Mouse (Mus musculus): Measurements from ENCODE around the gene Pgpep1l. TPM values are rescaled to one million over a fixed set of nuclear protein-coding genes. Genes with fewer than 3 reads are reported as not detected.

Gene Pgpep1l
- polyA plus RNA-seq, 2 experiments, result 0.19 to 0.80 TPM

GRCm38 (mm10) chr7:68259523-68260081, 4.4 kb downstream of the Pgpep1l start:
- DNase-seq (ENCODE audit: low spot score) (no peak), ATAC-seq (ENCODE audit: low FRiP score, low read depth) (no peak)
- H3K27me3 ChIP-seq (ENCODE audit: control insufficient read depth, insufficient read depth, low read length), result no peaks in the 10 kb centered on the region
- 71% methylated on average over 6 of the region's 6 CpGs for WGBS
- no peak overlapping the region for H3K4me2 ChIP-seq (replicated peaks; ENCODE audit: low read depth, low read length, severe bottlenecking)
- peaks cover 32% of the 10 kb centered on the region for H3K4me1 ChIP-seq (ENCODE audit: control insufficient read depth, insufficient read depth, low read length)
- no peaks in the 10 kb centered on the region for H3K9me3 ChIP-seq (ENCODE audit: control insufficient read depth, low read length)
- no peak overlapping the region for H3K27ac ChIP-seq (replicated peaks; ENCODE audit: low read depth, low read length)
- no peak overlapping the region for H3K4me3 ChIP-seq (replicated peaks; ENCODE audit: low read length)
- H3K9ac ChIP-seq (ENCODE audit: low read depth, low read length, severe bottlenecking), result no peak overlapping the region
- no peak for TF ChIP-seq POLR2A (IDR thresholded peaks at IDR 0.05; ENCODE audit: borderline replicate concordance, extremely low read depth, insufficient read depth, insufficient read length)
- H3K36me3 ChIP-seq (ENCODE audit: control insufficient read depth, insufficient read depth, low read length), result no peaks in the 10 kb centered on the region

- H3K4me3 ChIP-seq (replicated peaks; ENCODE audit: low read length), result no peak overlapping the region
- WGBS, result 75% methylated on average over 17 of the region's 17 CpGs
- no peaks in the 10 kb centered on the region for H3K27me3 ChIP-seq (ENCODE audit: control insufficient read depth, insufficient read depth, low read length)
- no peak overlapping the region for H3K4me2 ChIP-seq (replicated peaks; ENCODE audit: low read depth, low read length, severe bottlenecking)
- H3K9ac ChIP-seq (ENCODE audit: low read depth, low read length, severe bottlenecking), result no peak overlapping the region
- DNase-seq (ENCODE audit: low spot score) (no peak), ATAC-seq (ENCODE audit: low FRiP score, low read depth) (no peak)
- H3K4me1 ChIP-seq (ENCODE audit: control insufficient read depth, insufficient read depth, low read length), result peaks cover 22% of the 10 kb centered on the region
- no peaks in the 10 kb centered on the region for H3K9me3 ChIP-seq (ENCODE audit: control insufficient read depth, low read length)
- TF ChIP-seq POLR2A (IDR thresholded peaks at IDR 0.05; ENCODE audit: borderline replicate concordance, extremely low read depth, insufficient read depth, insufficient read length), result no peak
- 0 out of 2 replicates have a peak overlapping the region, but pooled peaks have one; percentile 41 for H3K27ac ChIP-seq (replicated peaks; ENCODE audit: low read depth, low read length)
- no peaks in the 10 kb centered on the region for H3K36me3 ChIP-seq (ENCODE audit: control insufficient read depth, insufficient read depth, low read length)
Observed at GRCm38 (mm10) chr7:68258326-68259150, 5.5 kb downstream of the Pgpep1l start.

GRCm38 (mm10) chr7:68257767-68258166, 6.3 kb downstream of the Pgpep1l start:
- no peak overlapping the region for H3K9ac ChIP-seq (ENCODE audit: low read depth, low read length, severe bottlenecking)
- ATAC-seq (ENCODE audit: low FRiP score, low read depth) (no peak), DNase-seq (ENCODE audit: low spot score) (no peak)
- no peaks in the 10 kb centered on the region for H3K27me3 ChIP-seq (ENCODE audit: control insufficient read depth, insufficient read depth, low read length)
- H3K4me2 ChIP-seq (replicated peaks; ENCODE audit: low read depth, low read length, severe bottlenecking), result no peak overlapping the region
- H3K27ac ChIP-seq (replicated peaks; ENCODE audit: low read depth, low read length), result no peak overlapping the region
- H3K4me3 ChIP-seq (replicated peaks; ENCODE audit: low read length), result no peak overlapping the region
- H3K4me1 ChIP-seq (ENCODE audit: control insufficient read depth, insufficient read depth, low read length), result peaks cover 16% of the 10 kb centered on the region
- TF ChIP-seq POLR2A (IDR thresholded peaks at IDR 0.05; ENCODE audit: borderline replicate concordance, extremely low read depth, insufficient read depth, insufficient read length), result no peak
- H3K9me3 ChIP-seq (ENCODE audit: control insufficient read depth, low read length), result no peaks in the 10 kb centered on the region
- H3K36me3 ChIP-seq (ENCODE audit: control insufficient read depth, insufficient read depth, low read length), result no peaks in the 10 kb centered on the region
- 59% methylated on average over 2 of the region's 2 CpGs for WGBS

GRCm38 (mm10) chr7:68250902-68251301, 13.1 kb downstream of the Pgpep1l start:
- no peak overlapping the region for H3K27ac ChIP-seq (replicated peaks; ENCODE audit: low read depth, low read length)

GRCm38 (mm10) chr7:68250411-68250810, 13.6 kb downstream of the Pgpep1l start:
- no peaks in the 10 kb centered on the region for H3K27me3 ChIP-seq (ENCODE audit: control insufficient read depth, insufficient read depth, low read length)
- 90% methylated on average over 1 of the region's 1 CpGs for WGBS
- DNase-seq (ENCODE audit: low spot score) (no peak), ATAC-seq (ENCODE audit: low FRiP score, low read depth) (no peak)
- H3K9ac ChIP-seq (ENCODE audit: low read depth, low read length, severe bottlenecking), result no peak overlapping the region
- H3K27ac ChIP-seq (replicated peaks; ENCODE audit: low read depth, low read length), result no peak overlapping the region
- H3K4me2 ChIP-seq (replicated peaks; ENCODE audit: low read depth, low read length, severe bottlenecking), result no peak overlapping the region
- no peaks in the 10 kb centered on the region for H3K9me3 ChIP-seq (ENCODE audit: control insufficient read depth, low read length)
- no peak overlapping the region for H3K4me3 ChIP-seq (replicated peaks; ENCODE audit: low read length)
- peaks cover 5% of the 10 kb centered on the region; the same call in 1 of the 2 replicates for H3K4me1 ChIP-seq (ENCODE audit: control insufficient read depth, insufficient read depth, low read length)
- no peak for TF ChIP-seq POLR2A (IDR thresholded peaks at IDR 0.05; ENCODE audit: borderline replicate concordance, extremely low read depth, insufficient read depth, insufficient read length)
- H3K36me3 ChIP-seq (ENCODE audit: control insufficient read depth, insufficient read depth, low read length), result no peaks in the 10 kb centered on the region

More at GRCm38 (mm10) chr7:68250902-68251301, 13.1 kb downstream of the Pgpep1l start:
- peaks cover 2% of the 10 kb centered on the region; the same call in 1 of the 2 replicates for H3K4me1 ChIP-seq (ENCODE audit: control insufficient read depth, insufficient read depth, low read length)
- no peak for TF ChIP-seq POLR2A (IDR thresholded peaks at IDR 0.05; ENCODE audit: borderline replicate concordance, extremely low read depth, insufficient read depth, insufficient read length)
- H3K27me3 ChIP-seq (ENCODE audit: control insufficient read depth, insufficient read depth, low read length), result no peaks in the 10 kb centered on the region
- no peak overlapping the region for H3K4me2 ChIP-seq (replicated peaks; ENCODE audit: low read depth, low read length, severe bottlenecking)
- no peak overlapping the region for H3K9ac ChIP-seq (ENCODE audit: low read depth, low read length, severe bottlenecking)
- ATAC-seq (ENCODE audit: low FRiP score, low read depth) (no peak), DNase-seq (ENCODE audit: low spot score) (no peak)
- WGBS, result 91% methylated on average over 3 of the region's 3 CpGs
- H3K4me3 ChIP-seq (replicated peaks; ENCODE audit: low read length), result no peak overlapping the region
- no peaks in the 10 kb centered on the region for H3K36me3 ChIP-seq (ENCODE audit: control insufficient read depth, insufficient read depth, low read length)
- H3K9me3 ChIP-seq (ENCODE audit: control insufficient read depth, low read length), result no peaks in the 10 kb centered on the region

Data from limb, embryonic 14.5 days (tissue).